Mouse (Mus musculus) midbrain, embryonic 12.5 days (tissue): ENCODE results near the gene Cd6. TPM values are rescaled to one million over a fixed set of nuclear protein-coding genes. Genes with fewer than 3 reads are reported as not detected.

ENCODE experiments used
- ATAC-seq: fragments of 200-750 bp; cut with Nextera tagmentation; 2 replicates; pipeline ENCODE4 v1.8.0; 2017; ENCODE audit warnings: low read depth, moderate TSS enrichment, moderate library complexity; ENCODE audit not compliant: low FRiP score
- H3K27ac ChIP-seq: fragments of 300-500 bp; sonication (generic); replicated peaks from 2 replicates; pipeline ENCODE4 v1.5.1; 2016; ENCODE audit warnings: mild to moderate bottlenecking
- H3K27me3 ChIP-seq: fragments of 300-500 bp; sonication (generic); 2 replicates; pipeline ENCODE4 v1.6.1; 2016; ENCODE audit warnings: mild to moderate bottlenecking
- H3K36me3 ChIP-seq: fragments of 300-500 bp; sonication (generic); 2 replicates; pipeline ENCODE4 v1.6.1; 2016
- H3K4me1 ChIP-seq: fragments of 300-500 bp; sonication (generic); 2 replicates; pipeline ENCODE4 v1.6.1; 2016
- H3K4me2 ChIP-seq: fragments of 300-500 bp; sonication (generic); replicated peaks from 2 replicates; pipeline ENCODE4 v1.6.1; 2016; ENCODE audit warnings: mild to moderate bottlenecking, moderate library complexity
- H3K4me3 ChIP-seq: fragments of 300-500 bp; sonication (generic); 2 replicates; pipeline ENCODE4 v1.5.1; 2016; ENCODE audit warnings: mild to moderate bottlenecking
- H3K9ac ChIP-seq: fragments of 300-500 bp; sonication (generic); replicated peaks from 2 replicates; pipeline ENCODE4 v1.6.1; 2016; ENCODE audit warnings: mild to moderate bottlenecking, moderate library complexity
- H3K9me3 ChIP-seq: fragments of 300-500 bp; sonication (generic); 2 replicates; pipeline ENCODE4 v1.6.1; 2016; ENCODE audit warnings: mild to moderate bottlenecking
- WGBS: fragments of 180-500 bp; shearing (Covaris S2); methylation state at CpG from one replicate; pipeline ENCODE4 v1.1.7; 2016; 5-methylcytosine and 5-hydroxymethylcytosine counted together
- polyA plus RNA-seq: library from polyadenylated mRNA; unstranded; fragments of >200 nt; fragmentation: Nextera tagmentation; extraction: Ambion mirVana; gene quantifications from 2 replicates; pipeline ENCODE4 v1.2.1, GENCODE M21; 2016

The Cd6 gene
- polyA plus RNA-seq, 1 experiment from 2014 or later: not detected

- no peak overlapping the region for H3K9ac ChIP-seq
- no peak overlapping the region for H3K27ac ChIP-seq
- H3K4me2 ChIP-seq: no peak overlapping the region
- no peak overlapping the region for H3K4me3 ChIP-seq
- no peaks in the 10 kb centered on the region for H3K4me1 ChIP-seq
- WGBS: 49% methylated on average over 2 of the region's 2 CpGs
- peaks cover 52% of the 10 kb centered on the region for H3K36me3 ChIP-seq
- H3K9me3 ChIP-seq: no peaks in the 10 kb centered on the region
- H3K27me3 ChIP-seq: no peaks in the 10 kb centered on the region
- no peak for ATAC-seq
Measured at GRCm38 (mm10) chr19:10856520-10856919, 26.7 kb upstream of the Cd6 start.

GRCm38 (mm10) chr19:10855422-10855821 is 25.6 kb upstream of the Cd6 start:
- 90% methylated on average over 3 of the region's 3 CpGs for WGBS
- H3K27me3 ChIP-seq: no peaks in the 10 kb centered on the region
- H3K27ac ChIP-seq: no peak overlapping the region
- no peak for ATAC-seq
- no peaks in the 10 kb centered on the region for H3K9me3 ChIP-seq
- H3K36me3 ChIP-seq: peaks cover 41% of the 10 kb centered on the region
- no peak overlapping the region for H3K9ac ChIP-seq
- no peak overlapping the region for H3K4me2 ChIP-seq
- H3K4me3 ChIP-seq: no peak overlapping the region
- H3K4me1 ChIP-seq: no peaks in the 10 kb centered on the region

DNA sequence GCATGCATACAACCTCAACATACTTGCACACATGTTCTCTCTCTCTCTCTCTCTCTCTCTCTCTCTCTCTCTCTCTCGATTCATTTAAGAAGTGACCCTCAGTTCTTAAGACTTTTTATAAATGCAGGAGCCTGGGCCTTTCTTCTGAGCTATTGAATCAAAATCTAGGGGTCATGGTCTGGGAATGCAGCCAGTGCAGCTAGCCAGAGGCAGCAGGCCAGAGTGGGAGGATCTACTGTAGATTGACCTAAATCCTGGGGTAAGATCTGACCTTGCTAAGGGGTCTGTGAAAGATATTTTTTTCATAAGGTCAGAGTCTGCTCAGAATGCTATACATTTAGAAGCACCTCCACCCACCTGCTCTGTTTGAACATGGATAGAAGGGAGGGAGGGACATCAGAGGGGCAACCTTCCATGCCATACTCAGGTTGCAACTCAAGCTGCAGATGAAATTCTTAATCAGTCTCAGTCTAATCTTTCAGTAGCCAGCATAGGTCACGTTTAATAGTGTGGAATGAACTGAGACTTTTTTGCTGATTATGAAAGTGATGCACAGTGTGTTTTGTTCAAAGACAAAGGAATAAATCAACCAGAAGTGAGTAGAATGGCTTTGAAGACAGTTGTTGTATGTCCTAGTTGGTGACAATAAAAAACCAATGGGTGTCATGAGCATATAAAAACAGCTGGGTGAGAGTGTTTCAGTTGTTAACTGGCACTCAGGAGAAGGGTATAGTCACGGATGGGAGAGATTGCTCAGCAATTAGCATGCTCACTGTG is 17.6 kb upstream of the Cd6 start:
- Histone ChIP-seq H3K4me3 (no peak overlapping the region), H3K27me3 (peaks cover 12% of the 10 kb centered on the region; the same call in 1 of the 2 replicates), H3K4me2 (no peak overlapping the region), H3K9ac (no peak overlapping the region), H3K4me1 (no peaks in the 10 kb centered on the region), H3K27ac (no peak overlapping the region), H3K9me3 (no peaks in the 10 kb centered on the region), H3K36me3 (no peaks in the 10 kb centered on the region)
- no peak for ATAC-seq
- WGBS: 61% methylated on average over 3 of the region's 3 CpGs

DNA sequence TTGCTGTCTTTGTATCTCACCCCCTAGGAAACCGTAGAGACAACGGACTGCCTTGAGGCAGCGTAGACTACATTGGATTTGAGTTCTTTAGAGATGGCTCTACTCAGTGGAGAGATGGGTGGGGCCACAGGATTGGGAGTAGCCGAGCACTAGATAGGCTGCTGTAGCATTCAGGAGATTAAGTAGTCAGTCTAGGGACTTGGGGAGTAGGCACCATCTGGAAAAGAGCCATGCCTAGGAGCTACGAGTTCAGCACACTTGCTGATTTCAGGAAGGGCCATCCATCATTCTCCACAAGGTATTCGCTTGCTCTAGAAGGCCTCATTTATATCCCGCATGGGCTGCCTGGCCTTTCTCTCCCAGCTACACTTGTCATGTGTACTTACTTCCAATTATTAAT is 16.3 kb upstream of the Cd6 start:
- 78% methylated on average over 7 of the region's 7 CpGs for WGBS
- H3K27me3 ChIP-seq: peaks cover 13% of the 10 kb centered on the region; the same call in 1 of the 2 replicates
- no peak for ATAC-seq
- H3K4me3 ChIP-seq: no peak overlapping the region
- H3K9ac ChIP-seq: no peak overlapping the region
- no peak overlapping the region for H3K4me2 ChIP-seq
- no peak overlapping the region for H3K27ac ChIP-seq
- H3K36me3 ChIP-seq: no peaks in the 10 kb centered on the region
- H3K9me3 ChIP-seq: no peaks in the 10 kb centered on the region
- H3K4me1 ChIP-seq: no peaks in the 10 kb centered on the region

DNA sequence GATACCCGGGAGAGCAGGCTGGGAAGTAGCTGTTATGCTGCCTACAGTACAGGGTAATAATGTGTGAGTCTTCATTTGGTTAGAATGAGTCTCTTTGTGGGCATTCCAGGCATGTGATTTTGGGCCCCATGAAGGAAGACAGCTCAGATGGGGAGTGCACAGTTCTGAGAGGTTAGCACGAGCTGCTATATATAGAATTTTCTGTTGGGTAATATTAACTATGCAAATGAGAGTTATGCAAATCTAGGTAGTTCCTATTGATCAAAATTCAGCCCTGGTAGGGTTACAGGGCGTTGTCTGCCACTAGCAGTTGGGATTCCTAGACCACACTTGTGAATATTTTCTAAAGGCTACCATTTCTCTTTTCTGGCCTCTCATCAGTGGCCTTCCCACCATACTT is 15.6 kb upstream of the Cd6 start:
- WGBS: 80% methylated on average over 3 of the region's 3 CpGs

DNA sequence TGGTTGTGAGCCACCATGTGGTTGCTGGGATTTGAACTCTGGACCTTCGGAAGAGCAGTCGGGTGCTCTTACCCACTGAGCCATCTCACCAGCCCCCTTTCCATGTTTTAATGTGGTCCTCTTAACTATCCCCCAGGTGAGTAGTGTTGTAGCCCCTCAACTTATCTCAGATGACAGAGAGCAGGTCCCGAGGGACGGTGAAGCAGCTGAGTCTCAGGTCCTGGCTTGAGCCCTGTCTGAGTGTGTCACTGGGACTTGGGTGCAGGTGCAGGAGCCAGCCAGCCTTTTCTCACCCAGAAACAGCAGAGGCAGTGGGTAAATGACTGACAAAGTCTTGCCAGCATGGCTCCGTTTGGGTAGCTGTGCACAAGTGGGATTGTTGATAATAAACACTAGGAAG is 14.3 kb upstream of the Cd6 start:
- H3K9me3 ChIP-seq: no peaks in the 10 kb centered on the region
- H3K4me3 ChIP-seq: no peak overlapping the region
- H3K4me1 ChIP-seq: no peaks in the 10 kb centered on the region
- ATAC-seq: no peak
- H3K36me3 ChIP-seq: no peaks in the 10 kb centered on the region
- no peak overlapping the region for H3K27ac ChIP-seq
- peaks cover 13% of the 10 kb centered on the region; the same call in 1 of the 2 replicates for H3K27me3 ChIP-seq
- H3K4me2 ChIP-seq: no peak overlapping the region
- H3K9ac ChIP-seq: no peak overlapping the region
- 92% methylated on average over 5 of the region's 5 CpGs for WGBS

More for the DNA sequence above, 15.6 kb upstream of the Cd6 start:
- peaks cover 13% of the 10 kb centered on the region; the same call in 1 of the 2 replicates for H3K27me3 ChIP-seq
- H3K4me1 ChIP-seq: no peaks in the 10 kb centered on the region
- H3K36me3 ChIP-seq: no peaks in the 10 kb centered on the region
- no peak overlapping the region for H3K27ac ChIP-seq
- H3K4me2 ChIP-seq: no peak overlapping the region
- H3K9ac ChIP-seq: no peak overlapping the region
- no peaks in the 10 kb centered on the region for H3K9me3 ChIP-seq
- no peak overlapping the region for H3K4me3 ChIP-seq
- no peak for ATAC-seq

GRCm38 (mm10) chr19:10842914-10843313 is 13.1 kb upstream of the Cd6 start:
- H3K9me3 ChIP-seq: no peaks in the 10 kb centered on the region
- H3K9ac ChIP-seq: no peak overlapping the region
- H3K27ac ChIP-seq: no peak overlapping the region
- ATAC-seq: no peak
- H3K27me3 ChIP-seq: peaks cover 13% of the 10 kb centered on the region; the same call in 1 of the 2 replicates
- no peak overlapping the region for H3K4me3 ChIP-seq
- H3K4me2 ChIP-seq: no peak overlapping the region
- no peaks in the 10 kb centered on the region for H3K4me1 ChIP-seq
- H3K36me3 ChIP-seq: no peaks in the 10 kb centered on the region
- 55% methylated on average over 24 of the region's 24 CpGs for WGBS

DNA sequence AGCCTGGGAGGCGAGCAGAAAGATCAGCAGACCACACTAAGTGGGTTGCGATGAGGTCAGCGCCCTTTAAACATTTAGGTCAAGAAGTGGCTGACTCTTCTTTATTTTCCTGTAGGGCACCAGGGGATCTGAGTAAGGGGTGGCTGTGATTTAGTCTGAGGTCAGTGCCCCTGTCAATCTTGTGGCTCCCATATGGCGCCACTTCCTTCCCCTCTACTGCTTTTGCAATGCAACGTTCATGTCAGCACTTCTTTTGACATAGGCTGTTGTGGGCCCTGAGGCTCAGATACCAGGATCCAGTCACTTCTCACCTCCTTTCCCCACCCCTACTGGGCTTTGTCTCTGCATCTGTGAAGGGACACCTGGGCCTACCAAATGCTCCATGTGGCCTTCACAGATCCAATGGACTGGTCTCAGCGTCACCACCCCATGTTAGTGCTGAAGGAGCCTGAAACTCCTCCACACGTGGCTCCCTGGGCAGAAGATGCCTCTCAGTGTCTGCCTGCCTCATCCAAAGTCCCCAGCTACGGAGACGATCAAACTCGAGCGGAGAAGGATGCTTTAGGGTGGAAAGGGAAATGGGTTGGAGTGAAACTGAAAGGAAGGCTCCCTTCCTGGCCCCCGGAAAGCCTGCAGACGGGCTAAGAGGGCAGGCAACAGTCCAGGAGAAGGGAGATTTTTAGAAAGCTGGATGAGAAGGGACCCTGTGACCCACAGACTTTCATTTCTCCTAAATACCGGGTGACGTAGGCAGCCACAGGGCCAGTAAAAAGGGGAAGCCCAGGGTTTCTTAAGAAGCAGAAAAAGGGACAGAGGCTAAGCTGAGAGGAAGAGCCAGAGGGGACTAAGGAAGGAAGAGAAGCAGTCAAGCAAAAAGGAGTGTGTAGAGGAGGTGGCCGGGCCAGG is 12.1 kb upstream of the Cd6 start:
- H3K9me3 ChIP-seq: no peaks in the 10 kb centered on the region
- no peak overlapping the region for H3K4me3 ChIP-seq
- no peaks in the 10 kb centered on the region for H3K36me3 ChIP-seq
- H3K4me1 ChIP-seq: no peaks in the 10 kb centered on the region
- ATAC-seq: no peak
- no peak overlapping the region for H3K9ac ChIP-seq
- 52% methylated on average over 16 of the region's 16 CpGs for WGBS
- peaks cover 13% of the 10 kb centered on the region; the same call in 1 of the 2 replicates for H3K27me3 ChIP-seq
- no peak overlapping the region for H3K4me2 ChIP-seq
- H3K27ac ChIP-seq: no peak overlapping the region

DNA sequence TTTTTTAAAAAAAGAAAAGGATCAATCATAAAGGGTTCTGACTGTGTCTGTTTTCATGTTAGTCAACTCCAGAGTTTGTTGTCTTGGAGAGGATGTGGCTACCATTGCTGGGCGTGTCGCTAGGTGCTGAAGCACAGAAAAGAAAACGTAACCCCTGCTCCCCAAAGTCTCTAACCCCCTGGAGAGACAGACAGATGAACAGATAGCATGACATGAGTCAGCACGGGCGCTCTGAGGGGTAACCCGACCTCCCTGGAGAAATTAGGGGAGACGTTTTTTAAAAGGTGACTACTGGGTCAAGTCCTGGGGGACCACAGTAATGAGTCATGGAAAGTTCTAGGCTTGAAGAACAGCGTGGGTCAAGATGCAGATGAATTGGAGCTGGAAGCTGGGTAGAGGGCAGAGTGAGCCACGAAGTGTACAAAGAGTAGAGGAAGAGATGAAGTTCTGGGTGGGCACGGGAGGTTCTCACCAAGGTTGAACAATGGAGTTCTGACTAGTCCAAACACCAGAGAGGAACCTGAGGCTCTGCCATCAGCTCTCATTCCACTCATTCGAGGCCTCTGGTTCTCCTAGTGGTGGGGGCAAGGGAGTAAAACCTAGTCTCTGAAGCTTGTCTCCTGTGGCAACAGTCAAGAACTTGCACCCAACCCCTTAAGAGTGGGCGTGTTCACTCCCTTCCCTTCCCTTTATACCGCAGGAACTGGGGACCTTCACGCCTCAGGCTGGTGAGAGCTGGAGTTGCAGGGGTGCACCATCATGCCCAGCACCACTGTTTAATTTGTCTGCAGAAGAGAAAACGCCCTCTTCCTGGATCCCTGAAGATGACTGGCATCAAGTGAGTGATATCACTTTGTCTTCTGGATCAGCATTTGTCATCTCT is 9.4 kb upstream of the Cd6 start, which contains the start of gene Slc15a3:
Gene Slc15a3 (plus strand): TSS at position 718 of the 883 bp plus-strand sequence.
- no peak within 1 kb of the TSS for H3K9ac ChIP-seq
- H3K27me3 ChIP-seq: peaks cover 13% of the 10 kb centered on the region; the same call in 1 of the 2 replicates
- no peaks in the 10 kb centered on the region for H3K36me3 ChIP-seq
- 85% methylated on average over 15 of the region's 15 CpGs for WGBS
- no peak within 1 kb of the TSS for H3K27ac ChIP-seq
- no peak for ATAC-seq
- no peak within 1 kb of the TSS for H3K4me3 ChIP-seq
- H3K4me1 ChIP-seq: no peaks in the 10 kb centered on the region
- H3K9me3 ChIP-seq: no peaks in the 10 kb centered on the region
- H3K4me2 ChIP-seq: no peak within 1 kb of the TSS

DNA sequence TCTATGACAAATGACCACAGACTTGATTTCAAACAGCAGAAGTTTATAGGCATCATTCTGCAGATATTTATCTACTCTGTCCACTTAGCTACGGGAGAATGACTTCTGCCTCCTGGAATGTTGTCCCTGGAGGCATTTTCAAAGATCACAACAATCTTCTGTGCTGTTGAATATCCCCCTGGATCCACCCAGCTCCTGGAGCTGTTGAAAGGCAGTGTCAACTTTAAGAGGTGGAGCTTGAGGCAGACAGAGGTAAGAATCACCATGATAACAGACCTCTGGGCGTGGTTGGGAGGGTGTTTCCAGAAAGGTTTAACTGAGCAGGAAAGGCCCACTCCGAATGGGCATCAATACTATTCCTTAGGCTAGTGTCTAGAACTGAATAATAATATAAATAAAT is 5.8 kb upstream of the Cd6 start:
- no peak overlapping the region for H3K4me3 ChIP-seq
- H3K27me3 ChIP-seq: no peaks in the 10 kb centered on the region
- no peak overlapping the region for H3K9ac ChIP-seq
- H3K4me1 ChIP-seq: no peaks in the 10 kb centered on the region
- H3K27ac ChIP-seq: no peak overlapping the region
- WGBS: 74% methylated on average over 3 of the region's 3 CpGs
- H3K9me3 ChIP-seq: no peaks in the 10 kb centered on the region
- ATAC-seq: no peak
- H3K36me3 ChIP-seq: no peaks in the 10 kb centered on the region
- H3K4me2 ChIP-seq: no peak overlapping the region

GRCm38 (mm10) chr19:10833611-10834010 is 3.8 kb upstream of the Cd6 start:
- no peaks in the 10 kb centered on the region for H3K36me3 ChIP-seq
- no peak overlapping the region for H3K9ac ChIP-seq
- 75% methylated on average over 3 of the region's 3 CpGs for WGBS
- no peak overlapping the region for H3K27ac ChIP-seq
- H3K27me3 ChIP-seq: no peaks in the 10 kb centered on the region
- no peaks in the 10 kb centered on the region for H3K9me3 ChIP-seq
- ATAC-seq: no peak
- no peak overlapping the region for H3K4me3 ChIP-seq
- H3K4me2 ChIP-seq: no peak overlapping the region
- H3K4me1 ChIP-seq: no peaks in the 10 kb centered on the region
